Mouse (Mus musculus) c-Kit-positive CD71-negative TER-119-negative erythroid progenitor cells, embryonic 14.5 days (primary cell): ENCODE data around the gene R3hdm1.
"Not testable (repeated sequence)": the region's sequence is repeated elsewhere in the genome, so short reads cannot be mapped to it uniquely, and the experiment has no call there.

Experiments
- DNase-seq: peaks from one replicate; pipeline ENCODE4 v3.0.0-alpha.2; 2013; ENCODE audit warnings: low read depth

The R3hdm1 gene

DNA sequence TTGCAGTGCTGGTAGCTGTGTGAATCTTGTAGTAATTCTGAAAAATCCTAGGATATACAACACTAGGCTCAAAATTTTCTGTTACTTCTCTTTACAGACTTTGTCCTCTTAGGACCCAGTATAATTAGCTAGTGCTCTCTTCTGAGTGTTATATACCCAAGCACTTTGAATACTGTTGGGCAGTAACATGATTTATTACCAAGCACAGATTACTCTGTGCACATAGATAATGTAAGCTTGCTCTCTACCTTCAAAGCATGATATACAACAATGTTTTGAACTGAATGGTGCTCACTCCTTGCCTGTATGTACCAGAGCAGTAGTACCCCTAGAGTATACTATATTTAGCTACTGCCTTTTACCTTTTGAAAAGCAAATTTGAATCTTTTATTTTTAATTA lies 33.1 kb downstream of the R3hdm1 start:
- DNase-seq: not testable (repeated sequence)

DNA sequence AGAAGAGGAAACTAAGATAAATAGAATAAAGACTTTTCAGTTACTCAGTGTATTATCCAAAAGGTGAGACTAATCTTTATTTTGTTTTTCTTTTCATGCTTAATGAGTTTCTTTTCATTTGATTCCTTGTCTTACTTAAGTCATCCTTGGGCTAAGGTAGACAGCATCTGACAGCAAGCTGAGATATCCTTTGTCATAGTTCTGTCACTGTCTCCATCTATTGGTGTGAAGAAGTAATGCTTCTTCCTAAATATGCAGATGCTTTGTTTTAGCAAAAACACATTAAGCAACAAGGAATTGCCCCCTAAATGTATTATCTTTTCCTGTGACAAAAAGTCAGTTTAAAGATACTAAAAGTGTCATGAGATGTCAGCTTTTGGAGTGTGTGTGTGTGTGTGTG lies 37.9 kb downstream of the R3hdm1 start:
- DNase-seq: no peak

- no peak for DNase-seq
Observed at GRCm38 (mm10) chr1:128141737-128142136, 38.6 kb downstream of the R3hdm1 start.

- DNase-seq: no peak
Observed at GRCm38 (mm10) chr1:128166956-128167355, 63.9 kb downstream of the R3hdm1 start.

DNA sequence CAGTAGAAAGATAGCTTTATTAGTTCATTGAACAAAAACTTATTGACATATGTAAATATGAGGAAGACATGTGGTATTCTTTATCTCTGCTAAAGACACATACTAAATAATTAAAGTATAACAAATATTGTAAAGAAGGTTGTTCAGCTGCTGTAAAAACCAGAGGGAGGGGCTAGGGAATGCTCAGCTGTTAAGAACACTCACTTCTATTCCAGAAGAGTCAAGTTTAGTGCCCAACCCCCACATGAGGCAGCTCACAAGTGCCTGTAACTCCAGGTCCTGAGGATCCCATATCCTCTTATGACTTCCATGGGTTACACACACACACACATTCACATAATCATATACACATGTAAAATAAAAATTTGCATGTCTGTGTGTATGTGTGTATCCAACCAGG lies 67.0 kb downstream of the R3hdm1 start:
- DNase-seq: no peak

- DNase-seq: no peak
Observed at GRCm38 (mm10) chr1:128191426-128191825, 88.3 kb downstream of the R3hdm1 start.

GRCm38 (mm10) chr1:128192369-128192768 lies 89.3 kb downstream of the R3hdm1 start:
- DNase-seq: no peak

DNA sequence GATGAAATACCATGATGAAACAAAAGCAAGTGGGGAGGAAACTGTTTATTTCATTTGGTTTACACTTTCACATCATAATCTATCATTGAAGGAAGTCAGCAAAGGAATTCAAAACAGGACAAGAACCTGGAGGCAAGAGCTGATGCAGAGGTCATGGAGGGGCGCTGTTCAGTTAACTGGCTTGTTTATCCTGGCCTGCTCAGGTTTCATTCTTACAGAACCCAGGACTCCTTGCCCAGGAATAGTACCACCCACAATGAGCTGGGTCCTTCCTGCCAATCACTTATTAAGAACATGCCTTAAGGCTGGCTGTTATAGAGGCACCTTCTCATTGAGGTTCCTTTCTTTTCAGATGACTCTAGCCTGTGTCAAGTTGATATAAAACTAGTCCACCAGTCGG lies 90.9 kb downstream of the R3hdm1 start:
- DNase-seq: no peak

GRCm38 (mm10) chr1:128197353-128197752 lies 94.3 kb downstream of the R3hdm1 start:
- no peak for DNase-seq

- DNase-seq: no peak
Observed at GRCm38 (mm10) chr1:128213261-128213660, 110.2 kb downstream of the R3hdm1 start.

- no peak for DNase-seq
Observed at GRCm38 (mm10) chr1:128221886-128222285, 118.8 kb downstream of the R3hdm1 start.

GRCm38 (mm10) chr1:128223304-128223703 lies 120.2 kb downstream of the R3hdm1 start:
- DNase-seq: no peak

GRCm38 (mm10) chr1:128235181-128235580 lies 132.1 kb downstream of the R3hdm1 start:
- DNase-seq: no peak

DNA sequence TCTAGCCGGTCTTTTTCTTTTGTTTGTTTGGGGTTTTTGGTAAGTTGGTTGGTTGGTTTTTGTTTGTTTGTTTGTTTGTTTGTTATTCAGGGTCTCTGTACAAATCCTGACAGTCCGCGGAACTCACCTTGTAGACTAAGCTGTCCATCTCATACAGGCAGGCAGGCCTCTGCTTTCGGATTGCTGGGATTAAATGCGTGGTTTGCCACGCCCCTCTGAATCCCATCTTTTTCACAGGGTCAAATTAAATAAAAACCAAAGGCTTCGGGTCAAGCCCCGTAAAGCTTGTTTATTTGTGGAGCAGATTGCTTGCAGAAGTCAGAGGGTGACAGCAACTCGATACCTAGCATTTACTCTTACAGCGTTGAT lies 140.5 kb downstream of the R3hdm1 start, which contains the start of gene Ubxn4:
Ubxn4 (plus strand) TSS at position 338 of the 369 bp plus-strand sequence.
- DNase-seq: no peak

DNA sequence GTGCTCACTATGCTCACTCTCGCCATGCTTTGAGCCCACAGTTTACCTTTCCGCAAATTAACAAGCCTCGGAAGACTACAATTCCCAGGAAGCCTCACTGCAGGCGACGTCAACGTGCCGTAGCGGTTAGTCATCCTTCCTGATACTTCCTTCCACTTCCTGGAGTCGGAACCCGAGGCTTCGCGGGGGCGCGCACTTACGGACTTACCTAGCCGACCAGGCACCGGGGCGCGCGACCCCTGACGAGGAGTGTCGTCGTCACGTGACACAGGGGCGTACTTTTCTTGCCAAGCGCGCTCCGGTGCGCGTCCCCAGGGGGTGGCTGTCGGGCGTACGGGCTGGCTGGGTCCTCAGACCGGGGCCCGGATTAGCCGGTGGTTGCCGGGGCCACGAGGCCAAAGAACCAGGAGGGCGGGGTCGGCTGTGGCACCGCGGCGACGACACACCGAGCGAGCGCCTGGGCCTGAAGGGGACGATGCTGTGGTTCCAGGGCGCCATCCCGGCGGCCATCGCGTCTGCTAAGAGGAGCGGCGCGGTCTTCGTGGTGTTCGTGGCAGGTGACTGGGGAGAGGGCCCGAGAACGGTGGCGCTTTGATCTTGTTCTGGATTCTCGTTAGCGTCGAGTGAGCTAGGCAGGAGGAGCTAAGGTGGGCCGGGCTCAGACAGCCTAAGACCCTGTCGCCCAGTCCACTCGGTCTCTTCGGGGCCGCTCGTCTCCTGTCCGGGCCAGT lies 141.1 kb downstream of the R3hdm1 start:
- DNase-seq: peak; percentile 98

GRCm38 (mm10) chr1:128244727-128245355 lies 141.7 kb downstream of the R3hdm1 start:
- peak; percentile 56 for DNase-seq

- not testable (repeated sequence) for DNase-seq
Observed at GRCm38 (mm10) chr1:128267061-128267460, 164.0 kb downstream of the R3hdm1 start.

GRCm38 (mm10) chr1:128270731-128271130 lies 167.6 kb downstream of the R3hdm1 start:
- DNase-seq: no peak

GRCm38 (mm10) chr1:128275908-128276307 lies 172.8 kb downstream of the R3hdm1 start:
- no peak for DNase-seq

DNA sequence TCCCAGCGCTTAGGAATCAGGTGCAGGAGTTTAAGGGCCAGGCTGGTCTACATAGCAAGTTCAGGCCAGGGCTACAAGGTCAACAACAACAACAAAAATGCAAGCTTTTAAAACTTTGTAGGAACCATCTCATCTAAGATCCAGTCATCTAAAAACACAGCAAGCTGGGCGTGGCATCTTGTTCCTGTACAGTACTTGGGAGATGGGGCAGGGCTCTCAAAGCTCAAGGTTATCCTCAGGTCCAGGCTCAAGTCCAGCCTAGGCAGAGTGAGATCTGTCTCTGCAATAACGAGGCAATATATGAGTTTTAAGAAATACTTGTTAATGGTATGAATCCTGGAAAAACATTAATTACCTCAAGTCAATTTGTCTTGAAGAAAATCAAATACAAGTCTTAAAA lies 175.5 kb downstream of the R3hdm1 start:
- no peak for DNase-seq

DNA sequence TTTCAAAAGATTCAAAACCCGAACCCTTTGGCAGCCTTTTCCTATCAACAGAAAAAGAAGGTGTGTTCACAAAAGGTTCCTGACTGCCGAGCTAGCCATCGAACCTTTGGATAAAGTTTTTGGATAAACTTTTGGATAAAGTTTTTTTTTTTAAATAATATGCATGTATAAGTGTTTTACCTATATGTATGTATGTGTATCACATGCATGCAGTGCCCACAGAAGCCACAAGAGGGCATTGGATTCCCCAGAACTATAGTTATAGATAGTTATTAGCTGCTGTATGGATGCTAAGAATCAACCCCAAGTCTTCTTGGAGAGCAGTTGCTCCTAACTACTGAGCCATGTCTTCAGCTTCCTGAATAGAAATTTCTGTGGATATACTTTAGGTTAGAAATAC lies 178.7 kb downstream of the R3hdm1 start:
- peak; percentile 9 for DNase-seq

DNA sequence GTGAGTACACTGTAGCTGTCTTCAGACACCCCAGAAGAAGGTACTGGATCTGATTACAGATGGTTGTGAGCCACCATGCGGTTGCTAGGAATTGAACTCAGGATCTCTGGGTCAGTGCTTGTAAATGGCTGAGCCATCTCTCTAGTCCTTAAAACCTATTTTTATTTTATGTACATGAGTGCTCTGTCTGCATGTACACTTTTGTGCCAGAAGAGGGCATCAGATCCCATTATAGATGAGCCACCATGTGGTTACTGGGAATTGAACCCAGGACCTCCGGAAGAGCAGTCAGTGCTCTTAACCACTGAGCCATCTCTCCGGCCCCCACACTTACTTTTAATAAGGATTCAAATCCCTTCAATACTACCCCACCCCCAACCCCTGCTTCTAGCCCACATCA lies 179.8 kb downstream of the R3hdm1 start:
- no peak for DNase-seq

GRCm38 (mm10) chr1:128284157-128284690 lies 181.1 kb downstream of the R3hdm1 start:
- no peak for DNase-seq
